Mouse (Mus musculus): ENCODE measurements at regions not wholly inside any gene's neighbourhood (a gene's known extent, or its start where the extent isn't known, plus 50 kb on each side); places are given as distances from the start of the nearest gene placed in this dataset.

GRCm38 (mm10) chr11:45174071-45174470, 557.0 kb downstream of the Ebf1 start:
- TF ChIP-seq CTCF (IDR thresholded peaks at IDR 0.05; ENCODE audit: control insufficient read depth, insufficient read depth, insufficient replicate concordance, low read depth, low read length): no peak
- no peak for TF ChIP-seq POLR2A (IDR thresholded peaks at IDR 0.05; ENCODE audit: control insufficient read depth, low read depth, low read length)
